Mouse (Mus musculus) adrenal gland, postnatal 36 days (tissue): Measurements from ENCODE around the gene Ppp1r15b. TPM values are rescaled to one million over a fixed set of nuclear protein-coding genes. Genes with fewer than 3 reads are reported as not detected.
A peak's percentile ranks its signal among the peaks of the same experiment; 100 is the strongest.

ENCODE experiments used
- DNase-seq, 2 experiments: peaks; one replicate each; pipeline ENCODE4 v3.0.0; 2021; ENCODE audit warnings: mixed read lengths in 1 of 2
- total RNA-seq, 2 experiments: library from RNA; stranded (reverse); gene quantifications; 2 replicates each; pipeline ENCODE4 v1.2.3; 2021

The Ppp1r15b gene
- total RNA-seq, 2 experiments from 2014 or later = 92.4 to 97.3 TPM

DNA sequence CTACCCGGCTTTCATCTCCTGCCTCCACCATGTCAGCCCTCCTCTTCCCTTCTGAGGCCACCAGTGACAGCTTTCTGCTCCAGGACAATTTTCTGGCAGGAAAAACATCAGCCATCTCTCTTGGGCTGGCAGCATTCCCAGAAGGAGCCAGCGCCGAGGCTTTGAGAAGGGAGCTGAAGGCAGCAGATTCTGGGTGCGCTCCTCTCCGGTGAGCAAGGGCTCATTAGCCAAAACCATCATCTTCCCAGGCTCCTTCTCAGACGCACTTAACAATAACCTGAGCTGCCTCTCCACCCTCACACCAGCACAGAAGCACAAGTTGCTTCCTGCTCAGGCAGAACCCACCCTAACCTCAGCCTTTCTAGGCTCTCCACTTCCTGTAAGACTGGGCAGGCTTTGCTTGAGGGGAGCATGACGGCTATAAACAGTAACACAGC lies 28.2 kb downstream of the Ppp1r15b start:
- DNase-seq = peak; percentile 48 to 68

DNA sequence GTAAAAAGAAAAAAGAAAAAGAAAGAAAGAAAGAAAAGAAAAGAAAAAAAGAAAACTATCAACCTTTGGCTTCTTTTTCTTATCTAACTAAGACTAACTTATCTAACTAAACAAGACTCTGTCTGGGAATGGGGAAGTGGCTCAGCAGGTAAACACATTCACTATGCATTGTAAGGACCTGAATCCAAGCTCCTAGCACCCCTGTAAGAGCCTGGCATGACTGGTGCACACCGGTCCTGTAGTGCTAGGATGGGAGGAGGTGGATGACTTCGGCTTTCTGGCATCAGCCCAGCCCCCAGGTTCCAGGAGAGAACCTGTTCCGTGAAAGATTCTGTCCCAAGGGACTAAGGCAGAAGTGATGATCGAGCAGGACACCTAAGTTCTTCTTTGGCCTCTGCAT lies 30.6 kb downstream of the Ppp1r15b start:
- no peak for DNase-seq

DNA sequence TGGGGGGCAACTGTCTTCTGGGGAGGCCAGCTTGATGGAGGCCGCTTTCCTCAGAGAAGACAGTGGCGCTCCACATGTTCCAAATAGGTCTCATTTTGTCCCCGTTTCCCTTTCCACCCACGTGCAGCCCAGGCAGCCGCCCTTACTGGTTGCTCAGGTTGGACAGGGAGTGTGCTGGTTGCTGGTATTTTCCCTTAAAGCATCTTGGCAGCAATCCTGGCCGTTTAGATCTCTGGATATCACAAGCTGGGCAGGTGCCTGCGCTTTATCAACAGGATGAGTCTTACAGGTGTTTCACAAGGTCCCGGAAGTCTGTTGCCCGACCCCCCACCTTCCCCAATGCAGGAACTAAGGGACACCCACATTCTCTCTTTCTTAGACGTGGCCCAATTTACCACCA lies 31.1 kb downstream of the Ppp1r15b start:
- no peak for DNase-seq

DNA sequence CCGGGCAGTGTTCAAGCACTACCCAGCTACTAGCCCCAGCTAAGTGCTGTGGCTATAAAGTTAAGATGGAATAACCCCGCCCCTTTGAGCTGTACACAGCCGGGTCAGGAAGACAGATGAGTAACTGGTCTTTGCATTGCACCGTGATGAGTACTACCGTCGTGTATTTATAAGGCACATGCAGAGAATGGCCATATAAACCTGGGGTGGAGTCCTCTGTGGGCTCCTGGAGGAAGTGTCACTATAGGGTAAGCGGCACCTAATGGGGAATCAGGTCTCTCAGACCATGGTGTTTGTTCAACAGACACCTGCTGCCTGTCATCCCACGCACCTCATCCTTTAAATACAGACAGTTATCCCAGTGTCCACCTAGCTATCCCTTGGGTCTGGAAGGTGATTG lies 32.0 kb downstream of the Ppp1r15b start:
- no peak for DNase-seq

DNA sequence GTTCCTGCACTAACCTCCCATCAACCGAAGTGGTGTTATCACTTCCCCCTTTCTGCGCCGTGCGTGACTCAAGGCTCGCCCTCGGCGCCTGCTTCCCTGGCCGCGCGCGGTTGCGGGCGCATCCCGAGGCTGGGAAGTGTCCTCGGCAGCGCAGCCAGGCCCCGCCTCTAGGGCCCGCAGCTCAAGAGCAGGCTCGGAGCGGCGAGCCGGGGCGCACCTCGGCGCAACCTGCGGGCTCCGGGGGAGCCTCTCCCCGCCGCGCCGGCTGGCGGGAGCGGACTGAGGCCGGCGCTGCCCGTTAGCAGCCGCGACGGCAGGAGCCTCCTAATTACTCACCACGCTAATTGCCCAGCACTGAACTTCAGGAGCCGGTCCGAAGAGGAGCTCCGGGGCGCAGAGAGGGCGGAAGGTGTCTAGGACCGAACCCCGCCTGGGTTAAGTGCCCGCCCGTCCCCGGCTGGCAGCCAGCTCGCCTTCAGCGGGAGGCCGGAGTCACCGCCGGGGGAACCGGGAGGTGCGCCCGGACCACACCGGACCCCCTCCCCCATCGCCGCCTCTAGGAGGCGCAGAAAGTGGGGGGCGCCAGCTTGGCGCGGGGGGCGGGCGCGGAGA lies 33.0 kb downstream of the Ppp1r15b start, which contains the start of gene Plekha6:
TSS of gene Plekha6 (plus strand) at position 391 of the 612 bp plus-strand sequence.
- peak; percentile 47 to 76 for DNase-seq

DNA sequence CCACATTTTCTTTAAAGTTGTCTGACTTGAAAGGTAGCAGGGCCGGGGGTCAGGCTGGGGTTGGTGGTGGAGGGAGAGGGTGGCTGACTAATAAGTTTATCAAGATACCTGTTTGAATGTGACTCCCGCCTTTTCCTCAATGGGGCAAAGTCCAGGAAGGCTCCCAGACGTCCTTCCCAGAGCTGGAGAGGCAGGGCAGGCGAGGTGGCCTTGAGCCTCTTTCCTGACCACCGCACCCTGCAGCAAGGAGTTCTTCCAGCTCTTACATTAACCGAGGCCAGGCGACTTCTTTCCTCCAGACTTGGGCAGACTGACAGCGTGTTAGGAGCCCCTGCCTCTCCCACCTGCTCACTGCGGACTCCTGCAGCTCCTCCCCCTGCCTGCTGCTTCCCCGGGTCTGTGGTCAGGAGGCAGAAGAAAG lies 33.7 kb downstream of the Ppp1r15b start:
- DNase-seq = peak; percentile 28 to 44

DNA sequence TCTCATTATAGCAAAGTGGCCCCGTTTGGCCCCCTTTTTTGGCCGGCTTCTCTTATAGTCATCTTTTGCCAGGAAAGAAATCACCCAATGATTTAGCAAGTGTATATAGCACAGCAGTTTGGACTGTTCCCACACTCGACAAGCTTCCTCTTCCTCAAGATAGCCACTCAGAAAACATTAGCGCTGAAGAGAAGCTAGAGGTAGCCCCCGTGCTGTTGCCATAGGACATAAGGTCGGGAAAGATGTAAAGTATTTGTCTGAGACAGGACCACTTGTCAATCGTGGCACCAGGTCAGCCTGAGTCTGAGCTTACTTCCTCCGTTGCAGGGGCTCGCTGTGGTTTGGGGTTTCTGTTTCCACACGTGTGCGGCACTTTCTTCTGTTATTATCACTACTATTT lies 34.2 kb downstream of the Ppp1r15b start:
- no peak for DNase-seq

DNA sequence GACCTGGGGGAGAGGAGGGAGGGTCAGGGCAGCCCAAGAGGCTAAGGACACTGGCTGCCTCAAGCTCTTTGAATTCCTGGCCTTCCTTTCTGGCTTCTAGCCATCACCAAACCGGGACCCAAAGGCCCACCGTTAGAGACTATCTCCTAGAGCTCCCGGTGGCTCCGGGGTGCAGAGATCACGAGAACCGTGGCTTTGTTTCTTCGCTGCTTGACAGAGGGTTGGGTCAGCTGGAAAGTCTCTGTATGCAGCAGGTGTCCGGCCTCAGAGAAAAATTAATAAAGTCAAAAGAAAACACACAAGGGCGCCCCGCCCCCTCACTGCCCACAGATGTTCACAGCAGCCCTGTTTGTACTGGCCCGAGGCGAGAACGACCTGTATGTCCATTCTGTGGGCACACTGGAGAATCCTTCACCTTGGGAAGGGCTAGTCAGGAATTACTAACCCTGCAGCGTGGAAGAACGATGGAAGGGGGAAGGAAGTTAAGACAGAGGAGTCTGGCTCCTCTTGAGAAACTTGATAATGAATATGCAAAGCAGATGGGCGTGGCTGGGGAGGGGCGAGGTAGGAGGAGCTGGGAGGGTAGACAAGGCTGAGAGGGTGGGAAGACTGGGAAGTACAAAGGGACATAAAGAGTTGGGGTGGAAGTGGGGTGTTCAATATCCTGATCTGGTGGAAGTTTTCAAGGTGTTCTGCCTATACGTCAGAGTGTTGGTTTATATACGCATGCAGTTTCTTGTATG lies 37.5 kb downstream of the Ppp1r15b start:
- DNase-seq = peak in 1 of 2 experiments; percentile 17

DNA sequence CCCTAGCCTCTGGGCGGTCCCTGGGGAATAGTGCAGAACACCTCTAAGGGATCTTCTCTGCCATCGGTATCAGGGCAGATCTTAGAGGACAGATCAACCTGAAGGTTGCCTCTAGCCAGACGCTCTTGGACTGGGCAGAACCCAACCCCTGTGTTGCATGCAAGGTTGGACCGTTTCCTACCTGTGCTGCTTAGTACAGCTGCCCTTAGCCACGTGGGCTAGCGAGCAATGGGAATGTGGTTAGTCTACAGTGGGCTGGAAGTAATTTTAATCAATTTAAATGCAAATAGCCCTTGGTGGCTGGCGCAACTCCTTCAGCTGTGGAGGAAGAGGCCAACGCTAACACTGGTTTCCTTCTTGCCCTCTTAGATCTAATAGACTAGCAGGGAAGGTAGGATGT lies 39.3 kb downstream of the Ppp1r15b start:
- DNase-seq = no peak

DNA sequence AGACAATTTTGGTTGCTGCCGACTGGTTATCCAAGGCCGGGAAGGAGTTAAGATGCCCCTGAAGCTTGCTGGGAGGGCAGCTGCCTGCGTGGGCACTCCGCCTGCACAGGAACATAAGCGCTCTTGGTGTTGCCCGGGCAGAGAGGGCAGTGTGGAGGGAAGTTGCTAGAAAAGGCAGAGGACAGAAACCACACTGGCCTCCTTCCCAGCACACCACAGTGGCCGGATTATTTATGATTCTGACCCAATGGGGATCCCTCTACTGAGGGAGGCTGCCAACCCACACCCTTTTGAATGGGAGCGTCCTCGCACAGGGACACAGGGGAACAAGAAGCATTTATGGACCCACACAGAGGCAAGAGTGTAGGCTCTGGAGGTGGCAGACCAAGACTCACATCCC lies 40.4 kb downstream of the Ppp1r15b start:
- peak; percentile 37 to 44 for DNase-seq

DNA sequence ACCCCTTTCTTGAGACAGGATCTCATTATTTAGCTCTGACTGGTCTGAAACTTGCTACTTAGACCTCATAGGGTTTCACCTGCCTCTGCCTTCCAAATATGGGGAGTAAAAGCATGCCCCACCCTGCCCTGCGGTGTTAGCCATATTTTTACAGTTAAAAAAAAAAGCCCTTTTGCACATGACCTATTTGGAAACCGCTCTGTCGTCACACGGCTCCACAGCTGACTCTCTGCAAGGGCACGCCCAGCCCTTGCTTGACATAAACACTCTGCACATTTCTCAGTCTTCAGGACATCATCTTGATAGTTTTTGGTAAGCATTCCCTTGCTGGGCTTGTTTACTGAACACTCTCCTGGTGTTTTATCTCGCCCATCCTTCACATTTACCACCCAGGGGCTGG lies 44.2 kb downstream of the Ppp1r15b start:
- DNase-seq = no peak

DNA sequence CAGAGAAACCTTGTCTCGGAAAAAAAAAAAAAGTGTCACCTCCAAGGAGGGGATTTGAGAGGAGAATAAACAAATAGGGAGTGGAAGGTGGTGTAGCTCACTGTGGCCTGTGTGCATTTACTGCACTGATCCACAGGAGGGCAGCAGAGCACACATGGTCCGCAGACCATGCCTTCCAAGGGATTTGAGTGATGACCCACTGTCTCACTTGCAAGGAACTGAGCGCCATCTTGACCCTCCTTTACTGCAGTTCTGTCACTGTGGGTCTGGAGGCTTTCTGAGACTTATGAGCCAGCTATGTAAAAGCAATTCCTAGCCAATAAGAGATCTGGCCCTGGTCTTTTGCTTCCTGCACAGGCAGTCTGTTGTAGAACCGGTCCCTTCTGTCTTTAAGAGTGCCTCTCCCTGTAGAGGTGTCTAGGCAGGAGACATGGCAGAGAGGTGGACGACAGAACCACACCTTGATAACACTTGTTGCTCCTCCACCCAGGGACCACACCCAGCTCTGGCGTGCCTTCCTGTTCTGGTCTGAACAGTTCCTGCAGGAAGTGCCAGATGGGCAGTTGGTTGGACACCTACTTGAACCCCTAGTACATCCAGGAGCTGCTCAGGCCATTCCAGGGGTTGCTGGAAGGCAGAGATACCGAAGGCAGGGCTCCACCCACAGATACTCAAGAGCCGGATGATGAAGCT lies 46.7 kb downstream of the Ppp1r15b start:
- DNase-seq = peak; percentile 67 to 79

DNA sequence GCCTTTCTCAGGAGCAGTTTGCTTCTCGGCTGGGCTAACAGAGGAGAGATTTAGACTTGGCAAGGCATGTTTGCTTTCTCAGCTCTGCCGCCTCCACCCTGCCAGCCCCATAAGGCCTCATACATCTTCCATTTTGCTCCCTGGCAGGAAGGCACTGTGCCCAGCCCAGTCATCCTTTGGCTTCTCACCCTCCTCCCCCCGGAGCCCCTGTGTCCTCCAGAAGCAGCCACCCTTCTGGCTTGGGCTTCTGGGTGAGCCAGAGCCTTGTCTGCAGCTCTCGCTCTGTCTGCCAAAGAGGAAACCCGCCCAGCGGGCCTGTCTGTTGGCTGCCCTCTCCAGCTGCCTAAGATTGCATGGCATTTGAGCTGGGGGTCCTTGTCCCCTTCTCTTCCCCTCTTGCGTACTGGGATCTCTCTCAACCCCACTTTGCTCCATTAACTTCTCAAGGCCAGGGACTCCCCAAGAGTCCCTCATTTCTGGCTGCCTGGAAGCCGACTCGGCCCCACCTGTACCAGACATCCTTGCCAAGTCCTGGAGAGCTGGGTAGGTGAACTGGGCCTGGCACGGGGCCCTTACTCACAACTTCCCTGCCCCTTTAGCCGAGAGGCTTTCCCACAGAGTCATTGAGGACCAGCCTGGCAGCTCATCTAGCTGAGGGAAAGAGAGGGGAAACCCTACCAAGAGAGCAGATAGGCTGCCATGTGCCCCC lies 47.9 kb downstream of the Ppp1r15b start:
- DNase-seq = no peak

DNA sequence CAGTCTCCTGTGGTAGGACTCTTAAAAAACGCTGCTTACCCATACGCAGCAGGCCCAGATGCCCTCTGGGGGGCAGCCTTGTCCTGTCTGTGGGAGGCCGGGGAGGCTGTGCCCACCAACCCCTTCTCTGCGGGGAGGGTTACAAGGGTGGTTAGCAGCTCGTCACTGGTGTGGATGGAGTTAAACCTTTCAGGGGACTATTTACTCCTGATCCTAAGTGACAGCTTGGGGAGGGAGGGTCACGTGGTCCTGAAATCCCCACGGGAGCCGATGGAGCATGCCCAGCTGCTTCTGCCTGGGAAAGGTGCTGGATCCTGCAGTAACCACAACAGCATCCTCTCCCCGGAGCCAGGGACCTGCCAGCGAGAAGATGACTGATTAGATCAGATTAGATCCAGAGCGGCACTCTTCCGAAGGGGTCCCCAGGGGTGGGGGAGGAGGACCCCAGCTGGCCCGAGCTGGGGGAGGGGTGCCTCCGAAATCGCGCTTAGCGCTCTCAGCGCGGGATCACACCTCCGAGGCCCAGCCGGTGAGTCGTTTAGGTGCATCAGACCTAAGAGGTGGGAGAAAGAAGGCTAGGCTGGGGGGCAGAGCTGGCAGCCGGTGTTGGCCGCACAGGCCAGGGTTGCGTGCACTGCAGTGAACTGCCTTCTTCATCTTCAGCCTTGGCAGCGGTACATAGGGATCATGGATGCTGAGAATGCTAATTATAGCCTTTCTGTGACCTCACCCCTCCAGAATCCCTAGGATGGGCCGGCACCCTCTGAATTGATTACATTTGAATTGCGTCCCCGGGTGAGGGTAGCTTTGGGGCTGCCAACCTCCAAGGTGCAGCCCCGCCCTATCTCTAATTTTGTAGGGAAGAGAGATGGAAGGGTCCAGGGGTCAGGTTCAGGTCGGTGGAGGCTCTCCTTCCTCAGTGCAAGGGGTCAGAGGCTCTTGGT lies 50.4 kb downstream of the Ppp1r15b start:
- DNase-seq = peak; percentile 76 to 85

DNA sequence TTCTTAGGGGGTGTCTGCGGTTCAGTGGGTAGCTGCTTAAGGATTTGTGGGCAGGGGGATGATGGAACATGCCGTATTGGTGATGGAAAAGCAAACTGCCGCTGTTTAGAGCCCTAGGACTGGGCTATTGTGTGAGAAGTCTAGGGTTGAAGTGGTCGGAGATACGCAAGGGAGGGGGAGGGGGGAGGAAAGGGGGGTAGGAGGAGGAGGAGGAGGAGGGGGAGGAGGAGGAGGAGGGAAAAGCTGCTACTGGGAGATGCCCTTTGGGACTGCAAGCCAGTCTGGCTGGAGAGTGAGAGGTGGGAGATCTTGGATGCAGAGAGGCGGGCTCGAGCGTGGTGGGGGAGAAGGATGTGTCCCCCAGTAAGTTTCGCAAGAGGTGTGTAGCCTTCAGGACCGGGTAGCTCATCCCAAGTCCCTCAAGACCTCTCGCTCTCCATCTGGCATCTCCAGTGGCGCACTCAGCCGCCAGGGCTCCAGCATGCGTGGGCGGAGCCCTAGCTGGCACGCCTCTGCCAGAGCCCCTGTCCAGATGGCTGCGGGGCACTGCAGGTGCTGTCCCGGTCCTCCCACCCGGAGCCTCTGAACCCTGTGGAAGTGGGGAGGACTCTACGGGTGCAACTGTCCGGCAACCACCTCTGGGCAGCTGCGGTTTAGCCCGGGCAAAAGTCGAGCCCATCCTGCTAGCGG lies 51.2 kb downstream of the Ppp1r15b start:
- DNase-seq = peak; percentile 66 to 77

DNA sequence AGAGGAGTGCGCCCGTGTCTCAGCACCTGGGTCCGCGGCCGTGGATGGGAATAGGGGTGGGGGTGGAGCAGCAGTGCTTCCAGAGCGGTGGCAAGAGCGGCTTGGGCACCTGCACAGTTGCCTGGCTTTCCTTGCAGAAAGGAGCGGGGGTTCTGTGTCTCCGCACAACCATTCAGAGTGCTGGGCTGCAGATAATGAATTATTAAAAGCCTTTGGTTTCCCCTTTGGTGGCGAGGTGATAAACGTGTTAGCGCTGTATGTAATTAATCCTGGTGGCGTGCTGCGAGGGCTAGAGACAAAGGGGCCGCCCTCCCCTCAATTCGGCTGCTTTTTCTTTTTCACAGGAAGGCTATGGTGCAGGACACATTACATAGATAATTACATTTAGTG lies 51.8 kb downstream of the Ppp1r15b start:
- DNase-seq = no peak

DNA sequence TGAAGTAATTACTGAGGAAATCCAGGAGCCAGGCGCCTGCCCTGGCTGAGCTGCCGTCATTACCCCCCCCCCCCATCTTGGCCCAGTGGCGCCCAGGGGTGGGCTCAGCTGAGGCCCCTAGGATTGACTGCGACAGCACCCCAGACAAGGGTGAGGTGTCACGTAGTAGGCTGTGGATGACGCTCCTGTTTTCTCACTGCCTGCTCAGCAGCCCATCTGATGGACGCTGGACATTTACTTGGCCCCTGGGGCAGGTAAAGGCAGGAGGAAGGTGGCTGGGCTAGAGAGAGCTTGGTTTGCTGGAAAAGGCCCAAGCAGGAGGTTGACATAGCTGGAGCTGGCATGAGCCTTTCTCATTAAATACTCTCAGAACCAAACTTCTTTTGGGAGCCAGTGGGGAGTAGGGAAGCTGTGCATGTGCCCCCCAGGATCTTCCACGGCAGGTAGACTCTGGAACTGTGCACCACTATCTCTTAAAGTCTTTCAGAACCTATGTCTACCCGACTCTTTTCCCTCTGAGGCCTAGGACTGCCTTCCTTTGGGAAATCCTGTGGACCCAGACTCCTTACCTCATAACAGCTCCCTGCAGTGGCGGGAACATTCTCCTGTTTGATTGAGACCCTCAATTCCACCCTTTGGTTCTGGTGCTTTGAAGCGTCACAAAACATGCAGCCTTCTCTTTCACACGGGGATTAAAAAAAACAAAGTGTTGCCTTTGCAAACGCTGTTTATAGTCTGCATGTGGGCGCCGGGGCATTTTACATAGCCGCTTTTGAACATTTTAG lies 52.4 kb downstream of the Ppp1r15b start:
- DNase-seq = no peak

DNA sequence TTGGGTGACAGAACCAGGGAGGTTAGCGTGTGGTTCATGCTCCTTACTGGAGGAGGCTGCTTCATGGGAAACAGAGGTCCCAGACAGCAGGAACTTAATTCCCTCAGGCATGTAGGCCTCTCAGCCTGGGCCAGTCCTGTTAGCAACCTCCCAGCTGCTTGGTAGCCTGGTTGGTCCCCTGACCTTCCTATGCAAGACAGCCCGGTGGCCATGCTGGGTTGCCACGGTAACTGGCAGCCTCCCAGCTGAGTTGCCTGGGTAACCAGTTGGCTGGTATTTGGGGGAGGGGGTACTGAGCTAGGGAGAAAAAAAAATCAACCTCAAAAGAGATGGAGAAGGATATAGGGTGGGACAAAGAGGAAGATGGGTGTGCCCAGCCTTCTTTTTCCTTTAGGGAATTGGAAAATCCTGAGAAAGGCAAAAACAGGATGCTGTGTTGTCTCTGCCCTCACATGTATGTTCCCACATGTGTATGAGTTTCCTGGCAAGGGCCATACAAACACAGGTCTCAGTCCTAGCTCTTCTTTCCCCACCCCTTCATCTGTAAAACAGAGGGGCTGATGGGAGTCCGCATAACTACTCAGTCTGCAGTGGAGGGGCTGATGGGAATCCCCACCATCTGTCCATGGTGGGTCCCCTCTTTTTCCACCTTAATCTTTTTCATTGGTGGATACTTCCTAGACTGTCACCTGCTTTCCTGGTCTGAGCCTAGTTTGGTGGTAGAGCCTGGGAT lies 57.2 kb downstream of the Ppp1r15b start:
- no peak for DNase-seq

DNA sequence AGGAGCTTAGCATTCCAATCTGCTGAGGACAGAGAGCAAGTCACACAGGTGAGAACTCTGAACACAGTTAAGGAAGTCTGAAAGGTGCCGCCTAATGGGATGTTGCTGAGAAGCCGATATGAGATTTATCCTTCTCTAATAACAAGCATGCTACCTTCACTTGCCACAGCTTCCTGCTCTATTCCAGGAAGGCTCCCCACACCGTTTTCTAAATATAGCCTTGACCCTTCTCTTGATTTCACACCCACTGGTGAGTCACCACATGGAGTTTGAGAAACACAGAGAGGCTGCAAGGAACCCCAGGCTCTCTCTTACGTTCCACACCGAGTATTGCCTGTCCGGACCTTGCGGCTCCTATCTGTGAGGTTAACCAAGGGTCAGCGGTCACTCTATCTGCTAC lies 57.8 kb downstream of the Ppp1r15b start:
- DNase-seq = peak in 1 of 2 experiments; percentile 35
